Mouse (Mus musculus) gonadal fat pad, adult 2 months (tissue): ENCODE measurements at regions not wholly inside any gene's neighbourhood (a gene's known extent, or its start where the extent isn't known, plus 50 kb on each side); places are given as distances from the start of the nearest gene placed in this dataset.

Experiments
- DNase-seq: peaks from one replicate; pipeline ENCODE4 v3.0.0-alpha.2; 2012; ENCODE audit warnings: low read depth

- peak; percentile 34 for DNase-seq
Measured at GRCm38 (mm10) chr4:81519151-81519550, 76.5 kb upstream of the Mpdz start.

- no peak for DNase-seq
Measured at GRCm38 (mm10) chr4:81514547-81514946, 71.9 kb upstream of the Mpdz start.

- DNase-seq: no peak
Measured at GRCm38 (mm10) chr4:81512396-81512795, 69.8 kb upstream of the Mpdz start.

- DNase-seq: no peak
Measured at GRCm38 (mm10) chr4:81508776-81509175, 66.2 kb upstream of the Mpdz start.

GRCm38 (mm10) chr4:81506841-81507240 lies 64.2 kb upstream of the Mpdz start:
- no peak for DNase-seq

GRCm38 (mm10) chr4:81506306-81506705 lies 63.7 kb upstream of the Mpdz start:
- DNase-seq: no peak

- DNase-seq: no peak
Measured at GRCm38 (mm10) chr4:81505096-81505495, 62.5 kb upstream of the Mpdz start.

- DNase-seq: no peak
Measured at GRCm38 (mm10) chr4:81503941-81504340, 61.3 kb upstream of the Mpdz start.

- DNase-seq: no peak
Measured at GRCm38 (mm10) chr4:81501802-81502201, 59.2 kb upstream of the Mpdz start.

GRCm38 (mm10) chr4:81498133-81498532 lies 55.5 kb upstream of the Mpdz start:
- no peak for DNase-seq

- no peak for DNase-seq
Measured at GRCm38 (mm10) chr4:81492811-81493210, 50.2 kb upstream of the Mpdz start.
